Mouse (Mus musculus) megakaryocyte, embryonic 14.5 days (primary cell): ENCODE data around the gene Rab22a.

ENCODE experiments used
- FLI1 ChIP-seq: IDR thresholded peaks from 2 replicates; pipeline ENCODE4 v1.6.1; 2012; ENCODE audit warnings: low read length, inconsistent platforms, mixed read lengths
- GATA1 ChIP-seq: IDR thresholded peaks from 3 replicates; pipeline ENCODE4 v1.6.1; 2012; ENCODE audit warnings: mixed read lengths, low read length, inconsistent platforms, borderline replicate concordance

GRCm38 (mm10) chr2:173625786-173626185 lies 33.8 kb upstream of the Rab22a start:
- TF ChIP-seq GATA1 (no peak), FLI1 (no peak)
